Mouse (Mus musculus) MN1 (cell line): ENCODE results near the gene Dclre1c.
"Not testable (repeated sequence)": the region's sequence is repeated elsewhere in the genome, so short reads cannot be mapped to it uniquely, and the experiment has no call there.

Source experiments
- DNase-seq: peaks from one replicate; pipeline ENCODE4 v3.0.0-alpha.2; 2016; ENCODE audit warnings: low spot score

The Dclre1c gene

DNA sequence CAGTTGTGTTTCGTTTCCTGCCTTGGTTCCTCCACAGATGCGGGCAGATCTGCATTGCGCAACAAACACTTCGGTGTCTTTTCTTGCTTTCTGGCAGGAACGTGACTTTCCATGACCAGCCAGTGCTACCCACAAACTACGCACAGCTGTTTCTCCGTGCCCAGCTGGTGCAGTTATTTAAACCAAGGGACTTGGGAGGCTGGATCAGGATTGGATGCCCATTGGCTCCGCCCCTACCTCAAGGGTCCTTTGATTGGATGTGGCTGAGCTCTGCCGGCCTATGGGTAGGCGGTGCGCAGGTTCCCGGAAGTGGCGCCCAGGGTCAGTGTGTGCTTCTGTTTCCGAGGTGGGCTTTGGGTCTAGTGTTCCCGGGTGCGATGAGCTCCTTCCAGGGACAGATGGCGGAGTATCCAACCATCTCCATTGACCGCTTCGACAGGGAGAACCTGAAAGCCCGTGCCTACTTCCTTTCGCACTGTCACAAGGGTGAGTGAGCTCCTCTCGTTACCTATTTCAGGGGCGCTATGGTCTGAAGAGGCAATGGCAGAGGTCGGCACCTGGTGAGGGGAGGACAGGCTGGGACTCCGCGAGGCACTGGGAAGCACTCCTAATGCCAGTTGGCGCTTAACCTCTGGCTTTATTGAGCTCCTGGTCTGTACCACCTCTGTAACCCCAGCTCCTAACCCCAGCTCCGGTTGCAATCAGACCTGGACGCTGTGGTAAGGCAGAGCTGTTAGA lies at the start of gene Dclre1c:
Dclre1c (plus strand) TSS at position 291 of the 738 bp plus-strand sequence.
- DNase-seq, result peak; percentile 87

DNA sequence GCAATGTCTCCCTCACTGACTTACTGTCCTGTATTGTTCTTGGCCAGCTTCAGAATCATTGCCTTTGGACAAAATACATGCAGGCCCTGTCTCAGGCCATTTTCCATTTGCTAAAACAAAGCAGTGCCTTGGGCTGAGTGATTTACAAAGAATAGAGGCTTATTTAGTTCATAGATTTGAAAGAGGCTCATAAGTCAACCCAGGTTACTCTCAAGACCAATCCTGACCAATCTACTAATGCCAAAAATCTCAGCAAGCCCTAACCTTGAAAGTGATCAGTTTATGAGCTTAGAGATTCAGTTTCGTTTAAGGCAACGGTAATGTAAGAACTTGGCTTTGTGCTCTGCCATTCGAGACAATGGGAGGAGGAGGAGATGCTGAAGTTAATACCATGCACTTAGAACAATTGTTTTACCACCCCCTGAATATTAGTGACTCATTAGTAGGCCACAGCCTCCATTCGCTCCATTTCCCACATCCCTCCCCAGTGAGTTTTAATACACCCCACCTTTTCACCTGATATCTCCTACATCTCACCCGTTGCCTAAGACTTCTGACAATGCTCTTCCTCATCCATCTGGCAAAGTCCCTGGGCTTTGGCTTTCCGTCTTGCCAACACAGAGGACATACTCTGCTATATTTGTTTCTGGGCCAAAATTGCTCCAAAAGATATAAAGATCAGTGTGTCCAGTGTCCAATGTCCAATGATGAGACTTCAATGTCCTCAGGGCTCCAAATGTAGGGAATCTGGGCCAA lies 36.6 kb upstream of the Dclre1c start:
- DNase-seq, result no peak

DNA sequence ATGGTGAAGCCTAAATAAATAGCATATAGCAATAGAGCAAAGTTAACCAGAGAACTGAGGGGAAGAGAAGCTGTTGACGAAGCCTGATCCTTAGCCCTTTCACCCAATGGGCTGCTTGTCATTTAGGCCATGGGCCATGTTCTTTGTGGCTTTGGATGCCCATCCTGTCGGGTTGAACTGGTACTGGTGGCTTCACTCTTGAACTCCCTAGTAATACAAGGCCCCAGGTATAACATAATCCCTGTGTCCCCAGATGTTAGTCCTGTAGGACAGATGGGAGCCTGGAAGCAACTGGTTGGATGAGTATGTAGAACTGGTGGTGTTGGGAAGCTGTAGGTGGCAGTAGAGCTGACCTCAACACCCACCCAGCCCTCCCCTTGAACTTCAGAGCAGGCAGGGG lies 32.0 kb upstream of the Dclre1c start:
- DNase-seq, result no peak

DNA sequence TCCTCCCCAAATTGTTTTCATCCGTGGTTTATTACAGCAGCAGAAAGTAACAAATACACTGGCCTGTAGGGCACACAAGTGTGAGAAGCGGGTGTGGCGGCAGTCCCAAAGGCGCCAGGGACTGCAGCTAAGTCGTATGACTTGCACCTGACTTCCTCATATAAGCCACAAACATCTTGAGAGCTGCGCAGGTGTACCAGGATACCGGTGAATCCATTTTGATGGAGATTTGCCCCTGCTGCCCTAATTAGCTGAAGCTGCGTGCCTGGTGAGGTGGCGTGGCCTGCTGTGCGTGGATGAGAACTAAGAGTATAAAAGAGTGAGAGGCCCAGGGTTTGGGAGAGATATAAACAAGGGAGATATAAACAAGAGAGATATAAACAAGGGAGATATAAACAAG lies 26.8 kb upstream of the Dclre1c start, which contains the start of gene Olah:
Olah (minus strand) TSS at position 101 of the 400 bp plus-strand sequence.
- not testable (repeated sequence) for DNase-seq

- no peak for DNase-seq
These were observed 17.9 kb upstream of the Dclre1c start for GRCm38 (mm10) chr2:3405981-3406380.

GRCm38 (mm10) chr2:3407756-3408155 lies 16.2 kb upstream of the Dclre1c start:
- DNase-seq, result no peak

DNA sequence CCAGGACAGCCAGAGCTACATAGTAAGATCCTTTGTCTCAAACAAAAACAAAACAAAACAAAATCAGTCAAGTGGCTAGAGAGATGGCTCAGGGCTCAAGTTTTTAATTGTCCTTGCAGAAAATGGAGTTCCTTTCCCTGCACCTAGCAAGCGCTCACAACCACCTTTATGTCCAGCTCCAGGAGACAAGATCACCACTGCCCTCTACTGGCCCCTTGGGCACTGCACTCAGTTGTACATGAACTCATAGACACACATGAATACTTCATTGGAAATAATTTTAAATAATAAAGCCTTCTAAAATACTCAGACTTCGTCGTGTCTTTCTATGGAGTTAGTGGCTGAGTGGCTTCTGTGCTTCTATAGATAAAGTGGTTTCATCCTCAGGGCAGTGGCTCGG lies 9.7 kb upstream of the Dclre1c start:
- peak; percentile 14 for DNase-seq

GRCm38 (mm10) chr2:3415676-3416075 lies 8.3 kb upstream of the Dclre1c start:
- DNase-seq, result no peak

GRCm38 (mm10) chr2:3418883-3419431 lies 5.0 kb upstream of the Dclre1c start:
- peak; percentile 93 for DNase-seq

GRCm38 (mm10) chr2:3420157-3420556 lies 3.8 kb upstream of the Dclre1c start:
- no peak for DNase-seq

DNA sequence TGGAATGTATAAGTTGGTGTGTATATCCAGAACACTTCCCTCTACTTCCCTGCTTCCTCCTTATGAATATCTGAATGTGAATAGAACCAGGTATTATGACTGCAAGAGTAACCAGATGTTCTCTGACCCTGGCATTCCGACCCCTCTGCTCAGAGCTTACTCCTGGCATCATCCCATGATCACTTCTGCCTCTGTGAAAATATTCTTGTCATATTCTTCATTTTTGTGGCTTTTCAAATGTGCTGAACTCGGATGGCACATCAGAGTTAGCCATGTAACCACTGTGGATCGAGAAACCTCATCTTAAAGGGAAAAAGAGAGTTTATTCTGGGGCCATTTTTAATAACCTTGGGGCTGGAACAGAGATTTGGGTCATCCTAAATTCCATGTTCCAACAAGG lies 1.4 kb upstream of the Dclre1c start, which contains the start of gene Meig1:
Meig1 (minus strand) TSS at position 101 of the 400 bp plus-strand sequence.
- no peak for DNase-seq

DNA sequence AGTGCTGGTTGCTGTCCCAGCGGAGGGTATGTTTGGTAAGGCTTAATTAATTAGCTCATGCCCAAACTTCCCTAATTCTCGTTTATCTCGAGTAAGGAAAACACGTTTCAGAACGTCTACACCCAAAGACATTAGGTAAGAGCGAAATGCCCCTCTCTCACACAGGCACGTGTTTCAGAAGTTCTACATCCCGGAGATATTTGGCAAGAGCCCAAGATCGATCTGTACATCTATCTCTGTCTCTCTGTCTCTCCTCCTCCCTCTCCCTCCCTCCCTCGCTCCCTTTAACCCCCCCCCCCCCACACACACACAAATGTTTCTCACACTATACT lies 614 bp downstream of the Dclre1c start:
- peak; percentile 9 for DNase-seq

DNA sequence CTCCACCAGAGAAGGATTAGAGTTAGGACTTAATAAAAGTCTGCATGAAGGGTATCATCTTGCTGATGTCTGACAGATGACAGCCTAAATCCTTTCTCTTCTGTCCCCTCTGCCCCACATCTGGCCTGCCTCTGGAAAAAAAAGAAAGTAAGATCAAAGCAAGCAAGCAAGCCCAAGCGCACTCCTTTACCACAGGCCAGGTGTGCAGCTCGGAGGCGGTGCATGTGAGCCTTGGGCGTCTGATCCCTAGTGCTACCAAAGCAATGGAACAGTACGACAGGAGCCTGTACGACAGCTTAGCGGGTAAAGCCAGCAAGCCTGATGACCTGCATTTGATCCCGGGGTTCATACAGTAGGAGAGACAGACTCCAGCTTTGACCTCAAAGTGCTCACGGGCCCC lies 7.0 kb downstream of the Dclre1c start:
- no peak for DNase-seq

GRCm38 (mm10) chr2:3435369-3436061 lies 11.6 kb downstream of the Dclre1c start:
- DNase-seq, result no peak

GRCm38 (mm10) chr2:3437956-3438355 lies 14.0 kb downstream of the Dclre1c start:
- DNase-seq, result no peak

- no peak for DNase-seq
These were observed 20.3 kb downstream of the Dclre1c start for GRCm38 (mm10) chr2:3444206-3444605.

DNA sequence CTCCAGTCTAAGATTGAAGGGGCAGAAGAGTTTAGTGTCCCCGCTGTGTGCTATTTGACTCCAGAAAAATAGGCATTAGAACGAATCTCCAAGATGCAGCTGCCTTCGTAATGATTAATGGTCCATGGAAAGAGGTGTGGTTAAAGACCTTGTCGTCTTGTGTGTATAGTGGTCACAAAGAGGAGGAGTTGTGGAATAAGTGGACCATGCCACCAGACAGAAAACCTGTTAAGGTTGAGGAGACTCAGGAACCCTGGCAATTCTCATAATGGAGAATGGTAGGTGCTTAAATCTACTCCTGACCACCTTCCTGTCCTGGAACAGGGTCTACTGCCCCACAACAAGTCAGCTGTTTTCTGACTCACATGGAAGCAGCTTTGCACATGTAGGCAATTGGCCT lies 22.1 kb downstream of the Dclre1c start:
- no peak for DNase-seq

- no peak for DNase-seq
These were observed 25.5 kb downstream of the Dclre1c start for GRCm38 (mm10) chr2:3449431-3449830.

GRCm38 (mm10) chr2:3453096-3453495 lies 29.2 kb downstream of the Dclre1c start:
- DNase-seq, result no peak

DNA sequence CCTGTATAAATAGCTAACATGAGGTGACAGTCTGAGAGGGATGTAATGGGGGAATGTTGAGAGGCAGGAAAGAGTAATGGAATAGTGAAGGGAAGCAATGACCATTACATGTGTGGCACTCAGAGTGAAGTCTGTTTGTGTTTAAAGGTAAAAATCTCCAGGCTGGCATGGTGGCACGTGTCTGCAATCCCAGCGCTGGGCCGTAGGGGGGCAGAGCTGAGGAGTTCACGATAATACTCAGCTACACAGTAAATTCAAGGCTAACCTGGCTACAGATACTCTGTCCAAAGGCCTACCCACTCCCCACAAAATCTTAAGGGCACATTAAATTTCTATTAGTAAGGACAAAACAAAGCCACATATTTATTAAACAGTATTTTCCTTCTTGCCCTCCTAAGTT lies 32.7 kb downstream of the Dclre1c start:
- DNase-seq, result no peak

DNA sequence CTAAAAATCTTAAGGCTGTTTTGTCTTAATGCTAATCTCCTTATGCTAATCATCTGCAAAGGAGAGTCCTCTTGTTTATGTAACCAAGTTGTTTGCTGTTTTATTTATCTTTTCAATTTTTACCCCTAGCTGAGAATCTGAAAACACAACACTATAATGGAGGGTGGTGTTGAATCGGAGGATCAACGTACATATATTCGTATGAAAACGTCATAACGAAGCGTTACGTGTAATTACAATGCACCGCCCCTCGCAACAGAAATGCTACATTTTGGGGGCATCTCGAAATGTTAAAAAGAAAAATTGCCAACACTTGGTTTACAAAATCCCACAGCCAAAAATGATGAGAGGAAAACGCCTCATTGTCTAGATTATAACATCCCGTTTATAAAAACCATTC lies 50.0 kb downstream of the Dclre1c start:
- peak; percentile 5 for DNase-seq

GRCm38 (mm10) chr2:3474361-3474805 lies 50.5 kb downstream of the Dclre1c start:
- DNase-seq, result peak; percentile 43
